Mouse (Mus musculus): Measurements from ENCODE around the gene Dyrk1a. TPM values are rescaled to one million over a fixed set of nuclear protein-coding genes. Genes with fewer than 3 reads are reported as not detected.

Dyrk1a gene
- total RNA-seq, 2 experiments from 2014 or later: 89.7 to 94.6 TPM

- DNase-seq (ENCODE audit: extremely low spot score in 1 of 2, low spot score in 2 of 2): no peak
- intact Hi-C loops (cut with DNase I): no loop called here
- TF ChIP-seq CTCF (IDR thresholded peaks at IDR 0.05): no peak
- H3K27ac ChIP-seq: no peak overlapping the region
- no peak overlapping the region for H3K4me3 ChIP-seq
Measured at GRCm38 (mm10) chr16:94701141-94701540, 131.3 kb downstream of the Dyrk1a start.

GRCm38 (mm10) chr16:94701971-94702370, 132.2 kb downstream of the Dyrk1a start:
- Histone ChIP-seq H3K4me3 (no peak overlapping the region), H3K27ac (no peak overlapping the region)
- intact Hi-C loops (cut with DNase I): no loop called here
- TF ChIP-seq CTCF (IDR thresholded peaks at IDR 0.05): no peak
- DNase-seq (ENCODE audit: extremely low spot score in 1 of 2, low spot score in 2 of 2): no peak

DNA sequence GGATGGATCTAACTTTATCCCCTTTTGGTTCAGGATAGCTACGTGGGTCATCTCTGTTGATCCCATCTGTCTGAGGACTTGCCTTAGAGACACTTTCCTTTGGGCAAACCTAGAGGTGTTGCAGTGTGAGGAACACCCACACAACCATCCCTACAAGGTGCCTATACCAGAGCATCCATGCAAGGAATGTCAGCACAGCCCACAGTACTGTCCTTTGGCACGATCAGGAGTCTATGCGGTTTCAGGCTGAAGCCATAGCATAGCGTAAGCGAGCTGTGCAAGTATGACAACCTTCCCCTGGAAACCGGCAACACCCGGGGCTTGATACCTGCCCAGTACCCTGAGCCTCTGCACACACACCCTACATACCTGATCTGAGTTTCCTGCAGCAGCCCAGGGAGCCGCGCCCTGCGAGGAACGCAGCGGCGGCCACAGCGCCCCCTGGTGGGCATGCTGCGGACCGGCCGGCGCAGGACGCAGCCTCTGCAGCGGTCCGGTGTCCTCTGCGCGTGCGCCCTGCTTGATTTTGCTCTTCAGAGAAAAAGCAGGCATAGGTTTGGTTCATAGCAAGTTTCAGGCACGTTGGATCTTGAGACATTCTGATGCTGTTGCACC, 143.8 kb downstream of the Dyrk1a start:
- H3K27ac ChIP-seq: peak overlapping the region; percentile 85
- H3K4me3 ChIP-seq: peak overlapping the region; percentile 49
- TF ChIP-seq CTCF (IDR thresholded peaks at IDR 0.05): peak; percentile 100
- intact Hi-C loops (cut with DNase I): no loop called here
- peak; percentile 84 to 92 for DNase-seq (ENCODE audit: extremely low spot score in 1 of 2, low spot score in 2 of 2)

GRCm38 (mm10) chr16:94714483-94714882, 144.7 kb downstream of the Dyrk1a start:
- intact Hi-C loops (cut with DNase I): no loop called here
- Histone ChIP-seq H3K4me3 (no peak overlapping the region), H3K27ac (no peak overlapping the region)
- no peak for DNase-seq (ENCODE audit: extremely low spot score in 1 of 2, low spot score in 2 of 2)
- no peak for TF ChIP-seq CTCF (IDR thresholded peaks at IDR 0.05)

DNA sequence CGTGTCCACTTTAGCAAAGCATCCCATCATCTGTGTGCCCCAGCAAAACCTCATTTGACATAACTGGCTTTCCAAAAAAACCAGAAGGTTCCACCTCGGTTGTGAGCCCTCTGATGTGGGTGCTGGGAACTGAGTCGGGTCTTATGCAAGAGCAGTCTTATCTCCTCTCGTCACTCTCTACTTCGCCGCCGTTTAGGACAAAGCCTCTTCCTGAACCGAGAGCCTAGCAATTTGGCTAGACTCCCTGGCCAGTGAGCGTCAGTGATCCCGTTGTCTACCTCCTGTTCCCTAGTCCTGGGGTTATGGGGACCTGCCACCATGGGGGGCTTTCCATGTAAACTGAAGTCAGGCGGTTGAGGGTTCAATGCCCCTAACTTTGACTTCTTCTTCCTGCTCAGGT, 147.2 kb downstream of the Dyrk1a start:
- TF ChIP-seq CTCF (IDR thresholded peaks at IDR 0.05): no peak
- intact Hi-C loops (cut with DNase I): no loop called here
- DNase-seq (ENCODE audit: extremely low spot score in 1 of 2, low spot score in 2 of 2): no peak
- Histone ChIP-seq H3K27ac (no peak overlapping the region), H3K4me3 (no peak overlapping the region)

DNA sequence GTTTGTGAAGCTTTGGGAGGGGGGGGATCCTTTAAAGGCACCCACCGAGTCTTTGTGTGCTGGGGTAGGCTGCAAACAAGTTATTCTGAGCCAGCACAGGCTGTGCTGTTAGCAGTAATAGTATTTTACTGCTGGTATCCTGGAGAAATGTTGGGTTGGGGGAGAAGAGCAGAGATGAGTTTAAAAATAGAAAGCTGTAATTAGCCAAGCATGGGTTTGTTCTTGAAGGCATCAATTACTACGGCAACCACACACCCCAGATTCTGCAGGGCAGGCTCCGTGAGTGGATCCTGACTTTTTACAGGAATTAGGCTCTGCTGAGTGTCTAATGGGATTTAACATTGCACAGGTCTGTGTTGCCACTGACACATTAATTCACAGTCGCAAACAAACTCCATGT, 149.1 kb downstream of the Dyrk1a start:
- DNase-seq (ENCODE audit: extremely low spot score in 1 of 2, low spot score in 2 of 2): no peak
- Histone ChIP-seq H3K4me3 (no peak overlapping the region), H3K27ac (no peak overlapping the region)
- TF ChIP-seq CTCF (IDR thresholded peaks at IDR 0.05): no peak
- intact Hi-C loops (cut with DNase I): no loop called here

DNA sequence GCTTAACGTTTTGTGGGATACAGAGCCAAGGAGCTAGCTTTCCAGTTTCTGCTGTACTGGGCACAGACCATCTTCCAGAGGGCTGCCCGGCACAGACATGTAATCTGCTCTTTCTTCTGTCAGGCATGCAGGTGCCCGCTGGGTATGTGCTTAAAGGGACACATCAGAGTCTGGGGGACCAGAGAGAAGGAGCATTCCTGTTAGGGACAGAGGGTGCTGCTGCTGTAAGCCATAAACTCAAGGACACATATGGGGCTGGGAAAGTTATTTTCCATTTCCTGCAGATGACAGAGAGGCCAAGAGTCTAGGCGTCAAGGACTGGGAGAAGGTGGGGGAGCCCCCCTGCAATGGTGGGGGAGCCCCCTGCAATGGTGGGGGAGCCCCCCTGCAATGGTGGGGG, 149.7 kb downstream of the Dyrk1a start:
- Histone ChIP-seq H3K27ac (no peak overlapping the region), H3K4me3 (no peak overlapping the region)
- no peak for DNase-seq (ENCODE audit: extremely low spot score in 1 of 2, low spot score in 2 of 2)
- intact Hi-C loops (cut with DNase I): no loop called here
- TF ChIP-seq CTCF (IDR thresholded peaks at IDR 0.05): no peak

- no peak for TF ChIP-seq CTCF (IDR thresholded peaks at IDR 0.05)
- DNase-seq (ENCODE audit: extremely low spot score in 1 of 2, low spot score in 2 of 2): no peak
- Histone ChIP-seq H3K27ac (no peak overlapping the region), H3K4me3 (no peak overlapping the region)
- intact Hi-C loops (cut with DNase I): loop anchor here (5.0 kb wide), 1 partner anchor 277 kb away; the partner anchor contains the start of gene Kcnj6
Measured at GRCm38 (mm10) chr16:94720476-94721153, 150.8 kb downstream of the Dyrk1a start.

GRCm38 (mm10) chr16:94721549-94722006, 151.8 kb downstream of the Dyrk1a start:
- Histone ChIP-seq H3K4me3 (no peak overlapping the region), H3K27ac (no peak overlapping the region)
- DNase-seq (ENCODE audit: extremely low spot score in 1 of 2, low spot score in 2 of 2): no peak
- TF ChIP-seq CTCF (IDR thresholded peaks at IDR 0.05): no peak
- intact Hi-C loops (cut with DNase I): loop anchor here (5.0 kb wide), 1 partner anchor 276 kb away; the partner anchor contains the start of gene Kcnj6

GRCm38 (mm10) chr16:94722936-94723335, 153.1 kb downstream of the Dyrk1a start:
- H3K4me3 ChIP-seq: no peak overlapping the region
- no peak for DNase-seq (ENCODE audit: extremely low spot score in 1 of 2, low spot score in 2 of 2)
- H3K27ac ChIP-seq: no peak overlapping the region
- intact Hi-C loops (cut with DNase I): loop anchor here (5.0 kb wide), 1 partner anchor 274 kb away; the partner anchor contains the start of gene Kcnj6
- TF ChIP-seq CTCF (IDR thresholded peaks at IDR 0.05): no peak

- peak; percentile 82 to 85 for DNase-seq (ENCODE audit: extremely low spot score in 1 of 2, low spot score in 2 of 2)
- Histone ChIP-seq H3K27ac (peak overlapping the region; percentile 98), H3K4me3 (peak overlapping the region; percentile 55)
- TF ChIP-seq CTCF (IDR thresholded peaks at IDR 0.05): no peak; the same call in 1 of the 2 replicates
- intact Hi-C loops (cut with DNase I): loop anchor here (1.0 to 5.0 kb wide), 2 partner anchors 198 to 273 kb away; partner anchors contain the start of genes Kcnj6 and Vps26c
Measured at GRCm38 (mm10) chr16:94724061-94724596, 154.3 kb downstream of the Dyrk1a start.

DNA sequence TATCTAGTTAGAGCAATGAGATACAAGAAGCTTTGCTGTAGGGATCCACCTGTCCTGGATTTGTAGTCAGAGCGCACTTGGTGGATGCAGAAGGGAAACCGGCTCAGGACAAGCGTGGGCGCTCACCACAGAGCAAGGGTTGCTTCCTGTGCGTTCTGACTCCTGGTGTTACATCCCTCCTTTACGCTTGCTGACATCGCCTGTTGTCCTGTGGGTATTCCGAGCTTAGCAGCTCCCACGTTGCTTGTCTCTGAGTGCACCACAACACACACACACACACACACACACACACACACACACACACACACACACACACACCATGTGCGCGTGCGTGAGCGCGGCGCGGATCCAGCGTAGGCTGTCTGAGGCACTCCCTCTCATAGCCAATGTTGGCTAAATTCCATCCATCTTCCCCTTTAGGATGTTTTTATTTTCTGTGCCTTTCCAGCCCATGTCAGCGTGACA, 155.0 kb downstream of the Dyrk1a start:
- H3K4me3 ChIP-seq: peak overlapping the region; percentile 55
- no peak for TF ChIP-seq CTCF (IDR thresholded peaks at IDR 0.05)
- intact Hi-C loops (cut with DNase I): loop anchor here (1.0 to 5.0 kb wide), 2 partner anchors 198 to 273 kb away; partner anchors contain the start of genes Kcnj6 and Vps26c
- DNase-seq (ENCODE audit: extremely low spot score in 1 of 2, low spot score in 2 of 2): peak; percentile 38 to 40
- peak overlapping the region; percentile 98 for H3K27ac ChIP-seq

Data from left cerebral cortex, adult 2 months (tissue).